8 mouse cellular contexts compared by ENCODE assay signal in the genomic region with DNA sequence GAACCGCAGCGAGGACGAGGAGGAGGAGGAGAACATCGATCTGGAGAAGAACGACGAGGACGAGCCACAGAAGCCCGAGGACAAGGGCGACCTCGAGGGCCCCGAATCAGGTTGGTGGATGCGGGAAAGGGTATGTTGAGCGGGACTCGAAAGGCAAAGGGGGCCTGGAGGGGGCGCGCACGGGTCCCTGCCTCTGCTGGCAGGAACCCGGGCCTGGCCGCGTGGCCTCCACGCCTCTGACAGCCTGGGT. TPM values are rescaled to one million over a fixed set of nuclear protein-coding genes. Genes with fewer than 3 reads are reported as not detected.
A peak's percentile ranks its signal among the peaks of the same experiment; 100 is the strongest.
DNase-seq lines count a peak whose midpoint lies in the region; ATAC-seq and TF ChIP-seq lines count a peak whose summit lies in the region.

No protein-coding gene starts in this region.

- no peak for TF ChIP-seq POLR2A in heart, adult 2 months (IDR thresholded peaks at IDR 0.05; ENCODE audit: insufficient read depth, low read depth, low read length)
- no peak for TF ChIP-seq POLR2A in limb, embryonic 14.5 days (IDR thresholded peaks at IDR 0.05; ENCODE audit: borderline replicate concordance, extremely low read depth, insufficient read depth, insufficient read length)

- H3K4me3 ChIP-seq in heart, adult 2 months: peak overlapping the region; percentile 96
- peak overlapping the region; percentile 17 for H3K4me3 ChIP-seq in forebrain, embryonic 16.5 days (replicated peaks; ENCODE audit: low read length)
- H3K4me3 ChIP-seq in limb, embryonic 14.5 days (replicated peaks; ENCODE audit: low read length): peak overlapping the region; percentile 54
- peak overlapping the region; percentile 85 for H3K4me3 ChIP-seq in neural tube, embryonic 11.5 days (ENCODE audit: low read depth, low read length)

- H3K9me3 ChIP-seq in forebrain, embryonic 16.5 days (ENCODE audit: control insufficient read depth, low read length): no peaks in the 10 kb centered on the region
- no peaks in the 10 kb centered on the region for H3K9me3 ChIP-seq in limb, embryonic 14.5 days (ENCODE audit: control insufficient read depth, low read length)
- H3K9me3 ChIP-seq in neural tube, embryonic 11.5 days (ENCODE audit: control insufficient read depth, low read length): no peaks in the 10 kb centered on the region

- H3K27me3 ChIP-seq in heart, adult 2 months (ENCODE audit: control insufficient read depth, insufficient read depth, low read length): peaks cover 36% of the 10 kb centered on the region
- H3K27me3 ChIP-seq in forebrain, embryonic 16.5 days (replicated peaks; ENCODE audit: control insufficient read depth, insufficient read depth, low read length): peaks cover 69% of the 10 kb centered on the region
- peaks cover 72% of the 10 kb centered on the region for H3K27me3 ChIP-seq in limb, embryonic 14.5 days (ENCODE audit: control insufficient read depth, insufficient read depth, low read length)
- H3K27me3 ChIP-seq in neural tube, embryonic 11.5 days (ENCODE audit: control insufficient read depth, insufficient read depth, low read length): peaks cover 33% of the 10 kb centered on the region

- peak overlapping the region; percentile 58 for H3K9ac ChIP-seq in heart, adult 2 months (ENCODE audit: low read depth, low read length)
- H3K9ac ChIP-seq in forebrain, embryonic 16.5 days (replicated peaks; ENCODE audit: low read depth, low read length): no peak overlapping the region
- peak overlapping the region; percentile 81 for H3K9ac ChIP-seq in limb, embryonic 14.5 days (ENCODE audit: low read depth, low read length, severe bottlenecking)
- peak overlapping the region; percentile 95 for H3K9ac ChIP-seq in neural tube, embryonic 11.5 days (ENCODE audit: low read length)

- 8% methylated on average over 21 of the region's 21 CpGs for WGBS in heart, adult 2 months
- under 1% methylated on average over 21 of the region's 21 CpGs for WGBS in forebrain, embryonic 16.5 days
- WGBS in limb, embryonic 14.5 days: under 1% methylated on average over 20 of the region's 21 CpGs
- under 1% methylated on average over 21 of the region's 21 CpGs for WGBS in neural tube, embryonic 11.5 days

- DNase-seq in heart, adult 2 months: peak; percentile 46 to 61
- DNase-seq in heart, postnatal 25 days (ENCODE audit: low spot score): no peak
- DNase-seq in ES-CJ7 (ENCODE audit: low read depth, low spot score): peak; percentile 32
- DNase-seq in limb, embryonic 14.5 days (ENCODE audit: low spot score): no peak
- peak; percentile 76 for DNase-seq in neural tube, embryonic 11.5 days (ENCODE audit: low spot score)
- no peak for DNase-seq in layer of hippocampus, adult 18-20 months (ENCODE audit: low spot score in 2 of 2)
- no peak for DNase-seq in left cerebral cortex, adult 18-20 months (ENCODE audit: low spot score in 2 of 2)

- no peak overlapping the region for H3K27ac ChIP-seq in heart, adult 2 months
- no peak overlapping the region for H3K27ac ChIP-seq in forebrain, embryonic 16.5 days (ENCODE audit: low read length)
- peak overlapping the region; percentile 91 for H3K27ac ChIP-seq in limb, embryonic 14.5 days (replicated peaks; ENCODE audit: low read depth, low read length)
- peak overlapping the region; percentile 60; the same call in 1 of the 2 replicates for H3K27ac ChIP-seq in neural tube, embryonic 11.5 days (ENCODE audit: low read depth, low read length)

- H3K36me3 ChIP-seq in heart, adult 2 months (ENCODE audit: control insufficient read depth, insufficient read depth, low read length): no peaks in the 10 kb centered on the region
- H3K36me3 ChIP-seq in forebrain, embryonic 16.5 days (ENCODE audit: control insufficient read depth, insufficient read depth): no peaks in the 10 kb centered on the region
- peaks cover 9% of the 10 kb centered on the region for H3K36me3 ChIP-seq in limb, embryonic 14.5 days (ENCODE audit: control insufficient read depth, insufficient read depth, low read length)
- peaks cover 2% of the 10 kb centered on the region; the same call in 1 of the 2 replicates for H3K36me3 ChIP-seq in neural tube, embryonic 11.5 days (ENCODE audit: control insufficient read depth, insufficient read depth, low read length)

- intact Hi-C loops in heart, adult 2 months (cut with DNase I): loop anchor here (5.0 kb wide), 4 partner anchors 727 to 1047 kb away; a partner anchor contains a TSS
- intact Hi-C loops in heart, postnatal 25 days (cut with DNase I): loop anchor here (5.0 to 10.0 kb wide), 5 partner anchors 363 to 1165 kb away; a partner anchor contains a TSS

- H3K4me2 ChIP-seq in forebrain, embryonic 16.5 days (ENCODE audit: low read length): peak overlapping the region; percentile 28
- H3K4me2 ChIP-seq in limb, embryonic 14.5 days (replicated peaks; ENCODE audit: low read depth, low read length, severe bottlenecking): peak overlapping the region; percentile 79
- H3K4me2 ChIP-seq in neural tube, embryonic 11.5 days (ENCODE audit: low read depth): peak overlapping the region; percentile 92

- H3K4me1 ChIP-seq in heart, adult 2 months (ENCODE audit: control insufficient read depth, insufficient read depth, low read length): no peaks in the 10 kb centered on the region
- peaks cover 39% of the 10 kb centered on the region for H3K4me1 ChIP-seq in forebrain, embryonic 16.5 days (replicated peaks; ENCODE audit: control insufficient read depth, insufficient read depth, low read length)
- peaks cover 11% of the 10 kb centered on the region for H3K4me1 ChIP-seq in limb, embryonic 14.5 days (ENCODE audit: control insufficient read depth, insufficient read depth, low read length)
- H3K4me1 ChIP-seq in neural tube, embryonic 11.5 days (ENCODE audit: control insufficient read depth, insufficient read depth, low read length): peaks cover 17% of the 10 kb centered on the region

- no peaks in the 10 kb centered on the region for H3K79me2 ChIP-seq in heart, adult 2 months (replicated peaks; ENCODE audit: control insufficient read depth, insufficient read depth, low read length)

- no peak for TF ChIP-seq EP300 in heart, adult 2 months (IDR thresholded peaks at IDR 0.05; ENCODE audit: insufficient read depth, low read depth, low read length)

- no peak for ATAC-seq in forebrain, embryonic 16.5 days
- ATAC-seq in limb, embryonic 14.5 days (ENCODE audit: low FRiP score, low read depth): no peak
- no peak for ATAC-seq in neural tube, embryonic 11.5 days (ENCODE audit: insufficient read depth, low FRiP score, low TSS enrichment)

- TF ChIP-seq CTCF in heart, adult 2 months (IDR thresholded peaks at IDR 0.05): 0 out of 2 replicates have a peak, but pooled peaks have one; percentile 2

RNA-seq across cellular contexts. Expression of a gene that starts 2.3 kb away (rescaled TPM):
- 10 to 100 TPM in 1 of 2 experiments, 1 to 10 TPM in 1; 6.2 to 11.5 TPM for total RNA-seq in heart, adult 2 months (2021)
- polyA plus RNA-seq in heart, adult 2 months (2012; rRNA removed): 3.7 and 5.7 TPM in 2 replicates
- 10 to 100 TPM in 1 of 2 experiments, 1 to 10 TPM in 1; 8.8 to 11.9 TPM for total RNA-seq in heart, postnatal 25 days (2021)
- 0.30 and 0.45 TPM in 2 replicates for polyA plus RNA-seq in forebrain, embryonic 16.5 days (2015; fragmentation: Nextera tagmentation; extraction: Ambion mirVana)
- polyA plus RNA-seq in limb, embryonic 14.5 days (2012; rRNA removed): 34.1 and 48.4 TPM in 2 replicates
- polyA plus RNA-seq in limb, embryonic 14.5 days (2014; fragmentation: Nextera tagmentation; extraction: Ambion mirVana): 27.5 and 34.6 TPM in 2 replicates
- polyA plus RNA-seq in neural tube, embryonic 11.5 days (2014; fragmentation: Nextera tagmentation; extraction: Ambion mirVana): 19.7 and 21.2 TPM in 2 replicates
- total RNA-seq in layer of hippocampus, adult 18-20 months (2021): under 1 TPM in 1 of 2 experiments, not detected in 1; 0.32 TPM
- total RNA-seq in left cerebral cortex, adult 18-20 months (2021): under 1 TPM in 1 of 2 experiments, not detected in 1; 0.14 TPM

Comparison
In these comparisons a context has a peak if more than half of its experiments do, and no peak if none do; other contexts are left out.
1. DNase-seq: peak in heart, adult 2 months (2 of 2), ES-CJ7 (single experiment) and neural tube, embryonic 11.5 days (single experiment); none in heart, postnatal 25 days (single experiment), limb, embryonic 14.5 days (single experiment), layer of hippocampus, adult 18-20 months (0 of 2) and left cerebral cortex, adult 18-20 months (0 of 2).
2. H3K27ac ChIP-seq: peak in limb, embryonic 14.5 days (single experiment) and neural tube, embryonic 11.5 days (single experiment); none in heart, adult 2 months (single experiment) and forebrain, embryonic 16.5 days (single experiment).
3. H3K4me3 ChIP-seq: peak in every context shown above with its lines; median percentile 96 in heart, adult 2 months; 85 in neural tube, embryonic 11.5 days; 54 in limb, embryonic 14.5 days; 17 in forebrain, embryonic 16.5 days.
4. H3K4me2 ChIP-seq: peak in every context shown above with its lines; median percentile 92 in neural tube, embryonic 11.5 days; 79 in limb, embryonic 14.5 days; 28 in forebrain, embryonic 16.5 days.
5. RNA of a gene that starts 2.3 kb away (total RNA-seq): 8.8 to 11.9 TPM in heart, postnatal 25 days and 6.2 to 11.5 TPM in heart, adult 2 months; 0.32 TPM in layer of hippocampus, adult 18-20 months and 0.14 TPM in left cerebral cortex, adult 18-20 months; every median in the first group is over 4 times any median in the second.